Mouse (Mus musculus): ENCODE data around the gene Lrp2.

The Lrp2 gene

GRCm38 (mm10) chr2:69585886-69586398, at the start of gene Lrp2:
Gene Lrp2, minus strand, starts transcription at chr2:69586065.
- in situ Hi-C loops (cut with MboI; ENCODE audit: unreplicated experiment in 2 of 2), result no loop called here

GRCm38 (mm10) chr2:69635064-69635701, 49.3 kb upstream of the Lrp2 start:
- in situ Hi-C loops (cut with MboI; ENCODE audit: unreplicated experiment in 2 of 2), result loop anchor here (5.0 to 10.0 kb wide), 8 partner anchors 140 to 920 kb away; partner anchors contain the start of genes Gad1 (in 1 of the 2) and Mettl5 (in 1 of the 2)

- in situ Hi-C loops (cut with MboI; ENCODE audit: unreplicated experiment in 2 of 2), result loop anchor here (10.0 kb wide), 6 partner anchors 143 to 923 kb away; partner anchors contain the start of genes Gad1 (in 1 of the 2) and Mettl5 (in 1 of the 2)
Observed at GRCm38 (mm10) chr2:69631449-69631848, 45.6 kb upstream of the Lrp2 start.

- in situ Hi-C loops (cut with MboI; ENCODE audit: unreplicated experiment in 2 of 2), result loop anchor here (10.0 kb wide), 6 partner anchors 144 to 924 kb away; partner anchors contain the start of genes Gad1 (in 1 of the 2) and Mettl5 (in 1 of the 2)
Observed at GRCm38 (mm10) chr2:69630792-69631191, 44.9 kb upstream of the Lrp2 start.

GRCm38 (mm10) chr2:69629914-69630313, 44.0 kb upstream of the Lrp2 start:
- in situ Hi-C loops (cut with MboI; ENCODE audit: unreplicated experiment in 2 of 2), result loop anchor here (10.0 kb wide), 6 partner anchors 145 to 925 kb away; partner anchors contain the start of genes Gad1 (in 1 of the 2) and Mettl5 (in 1 of the 2)

- in situ Hi-C loops (cut with MboI; ENCODE audit: unreplicated experiment in 2 of 2), result no loop called here
Observed at GRCm38 (mm10) chr2:69629215-69629614, 43.4 kb upstream of the Lrp2 start.

- in situ Hi-C loops (cut with MboI; ENCODE audit: unreplicated experiment in 2 of 2), result no loop called here
Observed at GRCm38 (mm10) chr2:69619286-69619685, 33.4 kb upstream of the Lrp2 start.

GRCm38 (mm10) chr2:69618336-69618735, 32.5 kb upstream of the Lrp2 start:
- in situ Hi-C loops (cut with MboI; ENCODE audit: unreplicated experiment in 2 of 2), result no loop called here

- in situ Hi-C loops (cut with MboI; ENCODE audit: unreplicated experiment in 2 of 2), result no loop called here
Observed at GRCm38 (mm10) chr2:69613237-69613636, 27.4 kb upstream of the Lrp2 start.

- in situ Hi-C loops (cut with MboI; ENCODE audit: unreplicated experiment in 2 of 2), result no loop called here
Observed at GRCm38 (mm10) chr2:69612716-69613115, 26.9 kb upstream of the Lrp2 start.

- in situ Hi-C loops (cut with MboI; ENCODE audit: unreplicated experiment in 2 of 2), result no loop called here
Observed at GRCm38 (mm10) chr2:69612237-69612636, 26.4 kb upstream of the Lrp2 start.

GRCm38 (mm10) chr2:69606621-69607020, 20.8 kb upstream of the Lrp2 start:
- in situ Hi-C loops (cut with MboI; ENCODE audit: unreplicated experiment in 2 of 2), result no loop called here

- in situ Hi-C loops (cut with MboI; ENCODE audit: unreplicated experiment in 2 of 2), result no loop called here
Observed at GRCm38 (mm10) chr2:69603726-69604393, 18.0 kb upstream of the Lrp2 start.

- in situ Hi-C loops (cut with MboI; ENCODE audit: unreplicated experiment in 2 of 2), result no loop called here
Observed at GRCm38 (mm10) chr2:69593168-69593567, 7.3 kb upstream of the Lrp2 start.

- in situ Hi-C loops (cut with MboI; ENCODE audit: unreplicated experiment in 2 of 2), result no loop called here
Observed at GRCm38 (mm10) chr2:69592536-69592935, 6.7 kb upstream of the Lrp2 start.

GRCm38 (mm10) chr2:69591966-69592505, 6.2 kb upstream of the Lrp2 start:
- in situ Hi-C loops (cut with MboI; ENCODE audit: unreplicated experiment in 2 of 2), result no loop called here

GRCm38 (mm10) chr2:69590548-69590947, 4.7 kb upstream of the Lrp2 start:
- in situ Hi-C loops (cut with MboI; ENCODE audit: unreplicated experiment in 2 of 2), result no loop called here

GRCm38 (mm10) chr2:69587896-69588295, 2.0 kb upstream of the Lrp2 start:
- in situ Hi-C loops (cut with MboI; ENCODE audit: unreplicated experiment in 2 of 2), result no loop called here

GRCm38 (mm10) chr2:69586821-69587728, 1.2 kb upstream of the Lrp2 start:
- in situ Hi-C loops (cut with MboI; ENCODE audit: unreplicated experiment in 2 of 2), result no loop called here

GRCm38 (mm10) chr2:69585191-69585885, 527 bp downstream of the Lrp2 start:
- in situ Hi-C loops (cut with MboI; ENCODE audit: unreplicated experiment in 2 of 2), result no loop called here

Measured in v-Abl transformed pro-B cells (cell line).